Mouse (Mus musculus) G1E-ER4 (cell line): ENCODE results near the gene Nlrc5. TPM values are rescaled to one million over a fixed set of nuclear protein-coding genes. Genes with fewer than 3 reads are reported as not detected.

Experiments
- GATA1 ChIP-seq: IDR thresholded peaks from one replicate; pipeline ENCODE4 v1.8.0; 2012; ENCODE audit warnings: low read length, inconsistent platforms
- polyA plus RNA-seq: library from polyadenylated mRNA; stranded (reverse); fragments of >175 nt; gene quantifications from 2 replicates; pipeline ENCODE4 v1.2.3, GENCODE M21; 2012

Gene Nlrc5
- polyA plus RNA-seq, 1 experiment: not detected

- no peak for TF ChIP-seq GATA1
Observed at GRCm38 (mm10) chr8:94530643-94531042, 96.5 kb downstream of the Nlrc5 start.

GRCm38 (mm10) chr8:94532000-94532399 lies 97.8 kb downstream of the Nlrc5 start:
- no peak for TF ChIP-seq GATA1

- TF ChIP-seq GATA1: no peak
Observed at GRCm38 (mm10) chr8:94532525-94532872, 98.3 kb downstream of the Nlrc5 start.

GRCm38 (mm10) chr8:94532873-94533671 lies 98.9 kb downstream of the Nlrc5 start, which contains the start of gene Cpne2:
Gene Cpne2 (plus strand): TSS chr8:94532990.
- TF ChIP-seq GATA1: no peak

GRCm38 (mm10) chr8:94534612-94535011 lies 100.5 kb downstream of the Nlrc5 start:
- no peak for TF ChIP-seq GATA1

- TF ChIP-seq GATA1: no peak
Observed at GRCm38 (mm10) chr8:94535631-94536030, 101.5 kb downstream of the Nlrc5 start.

- TF ChIP-seq GATA1: no peak
Observed at GRCm38 (mm10) chr8:94537456-94537855, 103.3 kb downstream of the Nlrc5 start.

GRCm38 (mm10) chr8:94540025-94540424 lies 105.9 kb downstream of the Nlrc5 start:
- TF ChIP-seq GATA1: no peak

- no peak for TF ChIP-seq GATA1
Observed at GRCm38 (mm10) chr8:94540889-94541795, 107.0 kb downstream of the Nlrc5 start.

GRCm38 (mm10) chr8:94543981-94544380 lies 109.8 kb downstream of the Nlrc5 start:
- no peak for TF ChIP-seq GATA1

- no peak for TF ChIP-seq GATA1
Observed at GRCm38 (mm10) chr8:94549041-94549440, 114.9 kb downstream of the Nlrc5 start.

GRCm38 (mm10) chr8:94549482-94549881 lies 115.3 kb downstream of the Nlrc5 start:
- no peak for TF ChIP-seq GATA1

- TF ChIP-seq GATA1: no peak
Observed at GRCm38 (mm10) chr8:94549998-94550397, 115.8 kb downstream of the Nlrc5 start.

GRCm38 (mm10) chr8:94551471-94552422 lies 117.6 kb downstream of the Nlrc5 start:
- no peak for TF ChIP-seq GATA1

- no peak for TF ChIP-seq GATA1
Observed at GRCm38 (mm10) chr8:94552696-94553095, 118.5 kb downstream of the Nlrc5 start.

GRCm38 (mm10) chr8:94557281-94557680 lies 123.1 kb downstream of the Nlrc5 start:
- TF ChIP-seq GATA1: no peak
